Mouse (Mus musculus) spleen, postnatal 10 days (tissue): ENCODE data around the gene Slc38a3.

Experiments used
- DNase-seq, 2 experiments: peaks; one replicate each; pipeline ENCODE4 v3.0.0; 2021 to 2022; ENCODE audit warnings: low spot score in 2 of 2

Slc38a3 gene

GRCm38 (mm10) chr9:107669480-107669945, at the start of gene Slc38a3:
Gene Slc38a3, minus strand, starts transcription at chr9:107669530.
- DNase-seq, result no peak

- no peak for DNase-seq
Measured at GRCm38 (mm10) chr9:107716951-107717350, 47.6 kb upstream of the Slc38a3 start.

GRCm38 (mm10) chr9:107715632-107716031, 46.3 kb upstream of the Slc38a3 start:
- DNase-seq, result no peak

GRCm38 (mm10) chr9:107714221-107714952, 45.1 kb upstream of the Slc38a3 start:
- DNase-seq, result no peak

GRCm38 (mm10) chr9:107709697-107710483, 40.6 kb upstream of the Slc38a3 start, which contains the start of gene Sema3f:
Gene Sema3f, minus strand, starts transcription at chr9:107710475.
- DNase-seq, result peak; percentile 49 to 74

- DNase-seq, result no peak
Measured at GRCm38 (mm10) chr9:107709096-107709696, 39.9 kb upstream of the Slc38a3 start.

- DNase-seq, result no peak
Measured at GRCm38 (mm10) chr9:107708439-107709095, 39.2 kb upstream of the Slc38a3 start.

- no peak for DNase-seq
Measured at GRCm38 (mm10) chr9:107707701-107708438, 38.5 kb upstream of the Slc38a3 start.

GRCm38 (mm10) chr9:107706781-107707211, 37.5 kb upstream of the Slc38a3 start:
- no peak for DNase-seq

GRCm38 (mm10) chr9:107703337-107704122, 34.2 kb upstream of the Slc38a3 start:
- no peak for DNase-seq

- DNase-seq, result no peak
Measured at GRCm38 (mm10) chr9:107702606-107703185, 33.4 kb upstream of the Slc38a3 start.

GRCm38 (mm10) chr9:107701594-107701993, 32.3 kb upstream of the Slc38a3 start:
- DNase-seq, result no peak

GRCm38 (mm10) chr9:107700114-107700571, 30.8 kb upstream of the Slc38a3 start:
- DNase-seq, result no peak

- DNase-seq, result no peak
Measured at GRCm38 (mm10) chr9:107699376-107699980, 30.1 kb upstream of the Slc38a3 start.

GRCm38 (mm10) chr9:107698611-107699190, 29.4 kb upstream of the Slc38a3 start:
- no peak for DNase-seq

GRCm38 (mm10) chr9:107697811-107698521, 28.6 kb upstream of the Slc38a3 start:
- no peak for DNase-seq

- DNase-seq, result no peak
Measured at GRCm38 (mm10) chr9:107696845-107697610, 27.7 kb upstream of the Slc38a3 start.

- DNase-seq, result no peak
Measured at GRCm38 (mm10) chr9:107696106-107696479, 26.8 kb upstream of the Slc38a3 start.
